Mouse (Mus musculus) forebrain, postnatal 0 days (tissue): ENCODE measurements around the gene Pde2a. TPM values are rescaled to one million over a fixed set of nuclear protein-coding genes. Genes with fewer than 3 reads are reported as not detected.

Experiments used
- ATAC-seq: fragments of 200-750 bp; cut with Nextera tagmentation; 2 replicates; pipeline ENCODE4 v1.8.0; 2017; ENCODE audit warnings: mild to moderate bottlenecking, moderate library complexity
- DNase-seq: peaks from one replicate; pipeline ENCODE4 v3.0.0-alpha.2; 2015
- H3K27ac ChIP-seq: fragments of 300-500 bp; sonication (generic); 2 replicates; pipeline ENCODE4 v1.5.1; 2014; ENCODE audit warnings: low read depth, mild to moderate bottlenecking, antibody characterized with exemption, low read length, moderate library complexity, mixed read lengths
- H3K27me3 ChIP-seq: fragments of 300-500 bp; sonication (generic); 2 replicates; pipeline ENCODE4 v1.6.1; 2014; ENCODE audit warnings: mild to moderate bottlenecking, low read length, mixed read lengths; ENCODE audit not compliant: insufficient read depth
- H3K36me3 ChIP-seq: fragments of 300-500 bp; sonication (generic); 2 replicates; pipeline ENCODE4 v1.6.1; 2014; ENCODE audit warnings: mild to moderate bottlenecking, moderate library complexity; ENCODE audit not compliant: insufficient read depth
- H3K4me1 ChIP-seq: fragments of 300-500 bp; sonication (generic); 2 replicates; pipeline ENCODE4 v1.6.1; 2014; ENCODE audit warnings: antibody characterized with exemption; ENCODE audit not compliant: insufficient read depth
- H3K4me2 ChIP-seq: fragments of 300-500 bp; sonication (generic); 2 replicates; pipeline ENCODE4 v1.6.1; 2014; ENCODE audit warnings: low read depth, mild to moderate bottlenecking, moderate library complexity
- H3K4me3 ChIP-seq: fragments of 300-500 bp; sonication (generic); 2 replicates; pipeline ENCODE4 v1.5.1; 2014; ENCODE audit warnings: low read depth, low read length, mixed read lengths
- H3K9ac ChIP-seq: fragments of 300-500 bp; sonication (generic); 2 replicates; pipeline ENCODE4 v1.6.1; 2014; ENCODE audit warnings: mild to moderate bottlenecking
- H3K9me3 ChIP-seq: fragments of 300-500 bp; sonication (generic); 2 replicates; pipeline ENCODE4 v1.6.1; 2016; ENCODE audit warnings: low read length
- CTCF ChIP-seq: sonication (generic); IDR thresholded peaks from 2 replicates; pipeline ENCODE4 v1.5.1; 2016; ENCODE audit warnings: antibody characterized with exemption, control low read depth, low read depth
- WGBS: fragments of 180-500 bp; shearing (Covaris S2); extraction: QIAGEN DNeasy Blood & Tissue Kit; methylation state at CpG from one replicate; pipeline ENCODE4 v1.1.7; 2014; 5-methylcytosine and 5-hydroxymethylcytosine counted together
- polyA plus RNA-seq: library from polyadenylated mRNA; unstranded; fragments of >200 nt; fragmentation: Nextera tagmentation; extraction: Ambion mirVana; gene quantifications from 2 replicates; pipeline ENCODE4 v1.2.1, GENCODE M21; 2015
- total RNA-seq: library from RNA; depleted of rRNA; stranded (reverse); fragments of >200 nt; gene quantifications from 2 replicates; pipeline ENCODE4 v1.2.3, GENCODE M21; 2014

The Pde2a gene
- total and polyA plus RNA-seq, 2 experiments from 2014 or later = 72.4 to 94.2 TPM

GRCm38 (mm10) chr7:101462327-101463068, 41.0 kb downstream of the Pde2a start:
- peak; percentile 64 for ATAC-seq
- Histone ChIP-seq H3K4me1 (peaks cover 25% of the 10 kb centered on the region; the same call in 1 of the 2 replicates), H3K36me3 (no peaks in the 10 kb centered on the region), H3K4me2 (no peak overlapping the region), H3K9me3 (no peaks in the 10 kb centered on the region), H3K27me3 (no peaks in the 10 kb centered on the region), H3K27ac (peak overlapping the region; percentile 24), H3K9ac (no peak overlapping the region), H3K4me3 (no peak overlapping the region)
- peak; percentile 83 for DNase-seq
- 60% methylated on average over 14 of the region's 14 CpGs for WGBS
- TF ChIP-seq CTCF = no peak

- ATAC-seq = no peak
- TF ChIP-seq CTCF = no peak
- no peak overlapping the region for H3K27ac ChIP-seq
- no peak overlapping the region for H3K4me3 ChIP-seq
- peaks cover 25% of the 10 kb centered on the region; the same call in 1 of the 2 replicates for H3K4me1 ChIP-seq
- no peaks in the 10 kb centered on the region for H3K36me3 ChIP-seq
- 63% methylated on average over 11 of the region's 11 CpGs for WGBS
- no peak overlapping the region for H3K9ac ChIP-seq
- H3K27me3 ChIP-seq = no peaks in the 10 kb centered on the region
- no peaks in the 10 kb centered on the region for H3K9me3 ChIP-seq
- H3K4me2 ChIP-seq = no peak overlapping the region
- no peak for DNase-seq
Observed at GRCm38 (mm10) chr7:101463665-101464271, 42.3 kb downstream of the Pde2a start.

- H3K9ac ChIP-seq = no peak overlapping the region
- ATAC-seq = no peak
- no peaks in the 10 kb centered on the region for H3K27me3 ChIP-seq
- H3K4me3 ChIP-seq = no peak overlapping the region
- H3K9me3 ChIP-seq = no peaks in the 10 kb centered on the region
- no peak for DNase-seq
- no peaks in the 10 kb centered on the region for H3K36me3 ChIP-seq
- H3K4me2 ChIP-seq = no peak overlapping the region
- peaks cover 20% of the 10 kb centered on the region; the same call in 1 of the 2 replicates for H3K4me1 ChIP-seq
- no peak overlapping the region for H3K27ac ChIP-seq
- TF ChIP-seq CTCF = no peak
- WGBS = 77% methylated on average over 4 of the region's 4 CpGs
Observed at GRCm38 (mm10) chr7:101464927-101465326, 43.4 kb downstream of the Pde2a start.

- ATAC-seq (no peak), DNase-seq (no peak)
- Histone ChIP-seq H3K9ac (no peak overlapping the region), H3K36me3 (no peaks in the 10 kb centered on the region), H3K4me1 (peaks cover 16% of the 10 kb centered on the region; the same call in 1 of the 2 replicates), H3K4me2 (no peak overlapping the region), H3K9me3 (no peaks in the 10 kb centered on the region), H3K4me3 (no peak overlapping the region), H3K27ac (no peak overlapping the region), H3K27me3 (no peaks in the 10 kb centered on the region)
- 63% methylated on average over 14 of the region's 14 CpGs for WGBS
- TF ChIP-seq CTCF = no peak
Observed at GRCm38 (mm10) chr7:101465392-101465791, 43.9 kb downstream of the Pde2a start.

GRCm38 (mm10) chr7:101465850-101466580, 44.5 kb downstream of the Pde2a start:
- no peak overlapping the region for H3K4me2 ChIP-seq
- no peaks in the 10 kb centered on the region for H3K9me3 ChIP-seq
- DNase-seq = no peak
- no peaks in the 10 kb centered on the region for H3K27me3 ChIP-seq
- no peak for ATAC-seq
- no peak overlapping the region for H3K9ac ChIP-seq
- no peaks in the 10 kb centered on the region for H3K36me3 ChIP-seq
- no peak for TF ChIP-seq CTCF
- peaks cover 14% of the 10 kb centered on the region; the same call in 1 of the 2 replicates for H3K4me1 ChIP-seq
- 89% methylated on average over 8 of the region's 8 CpGs for WGBS
- no peak overlapping the region for H3K4me3 ChIP-seq
- H3K27ac ChIP-seq = no peak overlapping the region

- no peak overlapping the region for H3K27ac ChIP-seq
- no peak overlapping the region for H3K4me2 ChIP-seq
- H3K27me3 ChIP-seq = no peaks in the 10 kb centered on the region
- DNase-seq = no peak
- ATAC-seq = no peak
- peaks cover 14% of the 10 kb centered on the region; the same call in 1 of the 2 replicates for H3K4me1 ChIP-seq
- WGBS = 81% methylated on average over 6 of the region's 6 CpGs
- no peaks in the 10 kb centered on the region for H3K36me3 ChIP-seq
- H3K9me3 ChIP-seq = no peaks in the 10 kb centered on the region
- TF ChIP-seq CTCF = no peak
- H3K4me3 ChIP-seq = no peak overlapping the region
- no peak overlapping the region for H3K9ac ChIP-seq
Observed at GRCm38 (mm10) chr7:101466581-101467081, 45.1 kb downstream of the Pde2a start.
